Mouse (Mus musculus): ENCODE results near the gene Nalcn.
"Not testable (repeated sequence)": the region's sequence is repeated elsewhere in the genome, so short reads cannot be mapped to it uniquely, and the experiment has no call there.

Nalcn gene

GRCm38 (mm10) chr14:123626501-123627179, at the start of gene Nalcn:
Gene Nalcn, minus strand, starts transcription at chr14:123627144.
- peak; percentile 65 to 76 for DNase-seq

GRCm38 (mm10) chr14:123671076-123671475, 44.1 kb upstream of the Nalcn start:
- not testable (repeated sequence) for DNase-seq

GRCm38 (mm10) chr14:123664451-123664850, 37.5 kb upstream of the Nalcn start:
- no peak for DNase-seq

GRCm38 (mm10) chr14:123663206-123663605, 36.3 kb upstream of the Nalcn start:
- DNase-seq, result no peak

- DNase-seq, result no peak
Observed at GRCm38 (mm10) chr14:123662386-123662785, 35.4 kb upstream of the Nalcn start.

- DNase-seq, result peak; percentile 43 to 44
Observed at GRCm38 (mm10) chr14:123661091-123661491, 34.1 kb upstream of the Nalcn start.

- DNase-seq, result peak; percentile 30 to 34
Observed at GRCm38 (mm10) chr14:123659921-123660385, 33.0 kb upstream of the Nalcn start, which contains the start of gene Itgbl1. Gene Itgbl1, plus strand, starts transcription at chr14:123659971.

- DNase-seq, result peak in 1 of 2 experiments; percentile 3
Observed at GRCm38 (mm10) chr14:123627180-123627562, 227 bp upstream of the Nalcn start.

GRCm38 (mm10) chr14:123622969-123623368, 4.0 kb downstream of the Nalcn start:
- no peak for DNase-seq

GRCm38 (mm10) chr14:123595265-123595664, 31.7 kb downstream of the Nalcn start:
- DNase-seq, result no peak

GRCm38 (mm10) chr14:123587412-123587811, 39.5 kb downstream of the Nalcn start:
- no peak for DNase-seq

- no peak for DNase-seq
Observed at GRCm38 (mm10) chr14:123582433-123582832, 44.5 kb downstream of the Nalcn start.

- DNase-seq, result no peak
Observed at GRCm38 (mm10) chr14:123575356-123575755, 51.6 kb downstream of the Nalcn start.

- DNase-seq, result no peak
Observed at GRCm38 (mm10) chr14:123574936-123575335, 52.0 kb downstream of the Nalcn start.

GRCm38 (mm10) chr14:123566599-123566998, 60.3 kb downstream of the Nalcn start:
- no peak for DNase-seq

- DNase-seq, result no peak
Observed at GRCm38 (mm10) chr14:123555533-123555932, 71.4 kb downstream of the Nalcn start.

- DNase-seq, result no peak
Observed at GRCm38 (mm10) chr14:123554936-123555335, 72.0 kb downstream of the Nalcn start.

- DNase-seq, result no peak
Observed at GRCm38 (mm10) chr14:123542362-123542761, 84.6 kb downstream of the Nalcn start.

- DNase-seq, result peak in 1 of 2 experiments; percentile 21
Observed at GRCm38 (mm10) chr14:123535636-123536035, 91.3 kb downstream of the Nalcn start.

GRCm38 (mm10) chr14:123533000-123533399, 93.9 kb downstream of the Nalcn start:
- no peak for DNase-seq

- no peak for DNase-seq
Observed at GRCm38 (mm10) chr14:123531271-123531670, 95.7 kb downstream of the Nalcn start.

GRCm38 (mm10) chr14:123529143-123529542, 97.8 kb downstream of the Nalcn start:
- no peak for DNase-seq

GRCm38 (mm10) chr14:123513376-123514141, 113.4 kb downstream of the Nalcn start:
- DNase-seq, result no peak

- no peak for DNase-seq
Observed at GRCm38 (mm10) chr14:123512923-123513322, 114.0 kb downstream of the Nalcn start.
